Mouse (Mus musculus) left cerebral cortex, adult 2 months (tissue): Measurements from ENCODE around the gene Gtf2h2. TPM values are rescaled to one million over a fixed set of nuclear protein-coding genes. Genes with fewer than 3 reads are reported as not detected.
A peak's percentile ranks its signal among the peaks of the same experiment; 100 is the strongest.

Source experiments
- DNase-seq, 2 experiments: peaks; one replicate each; pipeline ENCODE4 v3.0.0; 2021 to 2022; ENCODE audit warnings: low spot score in 2 of 2, mixed read lengths in 1 of 2; ENCODE audit errors: extremely low spot score in 1 of 2
- H3K27ac ChIP-seq: fragments of 200-600 bp; 2 replicates; pipeline ENCODE4 v1.8.1; 2022
- H3K4me3 ChIP-seq: fragments of 200-600 bp; 2 replicates; pipeline ENCODE4 v1.8.1; 2022
- CTCF ChIP-seq: fragments of 200-600 bp; IDR thresholded peaks from 2 replicates; pipeline ENCODE4 v1.8.1; 2022; ENCODE audit warnings: antibody characterized with exemption, mild to moderate bottlenecking, moderate library complexity
- intact Hi-C: fragments of 180-260 bp; cut with DNase I; formaldehyde crosslinking; loops from one replicate; pipeline ENCODE4 v1.15.1; 2025
- long read RNA-seq, 2 experiments: library from polyadenylated mRNA; stranded (forward); transcript quantifications; one replicate each; pipeline ENCODE4 v2.0.0; 2021; ENCODE audit warnings: borderline mapping rate in 2 of 2
- total RNA-seq, 2 experiments: library from RNA; stranded (reverse); gene quantifications; 2 replicates each; pipeline ENCODE4 v1.2.3; 2021

The Gtf2h2 gene
- total RNA-seq = 10 to 100 TPM; 42.4 to 47.5 TPM
- long read RNA-seq, experiment 1, partial matches to known transcripts = 1 of 20 reads
- long read RNA-seq, experiment 1, other reads (novel, unspliced or antisense) = 17 of 20 reads
- long read RNA-seq, experiment 2, transcript Gtf2h2-202 (16 exons, 1,656 nt) = major isoform, 8 of 13 reads
- long read RNA-seq, experiment 2, partial matches to known transcripts = 0 of 13 reads
- long read RNA-seq, experiment 2, other reads (novel, unspliced or antisense) = 5 of 13 reads

DNA sequence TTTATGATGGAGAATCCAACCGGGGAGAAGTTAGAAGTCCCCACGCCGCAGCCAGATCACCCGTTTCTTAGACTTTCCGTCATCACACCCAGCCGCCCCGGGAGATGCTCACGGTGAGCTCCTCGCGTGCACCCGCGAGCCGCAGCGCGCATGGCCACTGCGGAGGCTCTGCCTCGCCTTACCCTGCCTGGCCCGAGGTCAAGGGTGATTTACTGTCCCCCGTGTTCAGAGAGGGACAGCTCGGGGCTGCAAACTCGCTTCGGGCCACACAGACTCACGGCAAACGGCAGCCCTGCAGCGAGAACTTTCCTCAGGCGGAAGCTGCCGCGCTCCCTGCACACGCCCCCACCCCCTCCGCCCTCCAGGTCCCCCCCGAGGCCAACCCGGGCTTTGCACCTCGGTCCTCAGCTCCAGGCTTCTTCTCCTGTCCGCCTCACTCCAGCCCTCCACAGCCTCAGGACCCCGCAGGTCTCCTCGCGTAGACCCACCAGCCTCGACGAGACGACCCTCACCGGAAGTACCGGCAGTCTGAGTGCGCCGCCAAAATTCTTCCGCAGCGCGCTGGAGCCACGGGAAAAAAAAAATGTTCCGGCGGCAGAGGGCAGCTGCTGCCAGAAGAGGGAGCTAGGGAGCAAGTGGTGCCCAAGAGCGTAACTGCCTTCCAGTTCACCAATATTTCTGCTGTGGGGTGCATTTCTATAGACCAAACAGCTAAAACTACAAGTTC is at the start of gene Gtf2h2:
Gene Gtf2h2, minus strand, starts transcription at position 519 of the 727 bp plus-strand sequence.
- intact Hi-C loops = loop anchor here (1.0 to 5.0 kb wide), 2 partner anchors 105 to 124 kb away; partner anchors contain the start of gene Marveld2
- peak within 1 kb of the TSS; percentile 81 for H3K4me3 ChIP-seq
- peak within 1 kb of the TSS; percentile 80 for H3K27ac ChIP-seq
- DNase-seq = peak; percentile 83 to 91
- peak; percentile 94 for TF ChIP-seq CTCF

GRCm38 (mm10) chr13:100536149-100536548 is 43.8 kb upstream of the Gtf2h2 start:
- H3K4me3 ChIP-seq = no peak overlapping the region
- TF ChIP-seq CTCF = no peak
- intact Hi-C loops = no loop called here
- H3K27ac ChIP-seq = no peak overlapping the region
- no peak for DNase-seq

- intact Hi-C loops = no loop called here
- TF ChIP-seq CTCF = no peak
- H3K27ac ChIP-seq = no peak overlapping the region
- no peak for DNase-seq
- no peak overlapping the region for H3K4me3 ChIP-seq
Measured at GRCm38 (mm10) chr13:100532788-100533365, 40.5 kb upstream of the Gtf2h2 start.

DNA sequence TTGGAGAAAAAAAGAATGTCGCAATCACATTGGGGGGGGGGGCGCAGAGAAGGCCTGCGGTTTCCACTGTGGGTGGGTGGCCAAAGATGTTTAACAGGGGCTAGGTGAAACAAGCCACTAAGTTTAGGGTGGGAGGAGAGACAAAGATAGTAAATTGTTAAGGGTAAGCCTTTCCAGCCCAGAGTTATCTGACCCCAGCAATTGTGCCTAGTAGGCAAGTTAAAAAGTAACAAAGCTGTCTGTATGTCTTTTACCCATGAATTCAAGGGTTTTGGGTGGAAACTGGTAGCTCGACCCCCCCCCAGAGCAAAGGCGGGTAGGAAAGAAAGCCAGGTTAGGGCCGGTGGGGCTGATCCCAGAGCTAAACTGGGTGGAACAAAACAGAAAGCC is 34.3 kb upstream of the Gtf2h2 start:
- no peak for TF ChIP-seq CTCF
- no peak for DNase-seq
- H3K4me3 ChIP-seq = no peak overlapping the region
- intact Hi-C loops = no loop called here
- no peak overlapping the region for H3K27ac ChIP-seq

DNA sequence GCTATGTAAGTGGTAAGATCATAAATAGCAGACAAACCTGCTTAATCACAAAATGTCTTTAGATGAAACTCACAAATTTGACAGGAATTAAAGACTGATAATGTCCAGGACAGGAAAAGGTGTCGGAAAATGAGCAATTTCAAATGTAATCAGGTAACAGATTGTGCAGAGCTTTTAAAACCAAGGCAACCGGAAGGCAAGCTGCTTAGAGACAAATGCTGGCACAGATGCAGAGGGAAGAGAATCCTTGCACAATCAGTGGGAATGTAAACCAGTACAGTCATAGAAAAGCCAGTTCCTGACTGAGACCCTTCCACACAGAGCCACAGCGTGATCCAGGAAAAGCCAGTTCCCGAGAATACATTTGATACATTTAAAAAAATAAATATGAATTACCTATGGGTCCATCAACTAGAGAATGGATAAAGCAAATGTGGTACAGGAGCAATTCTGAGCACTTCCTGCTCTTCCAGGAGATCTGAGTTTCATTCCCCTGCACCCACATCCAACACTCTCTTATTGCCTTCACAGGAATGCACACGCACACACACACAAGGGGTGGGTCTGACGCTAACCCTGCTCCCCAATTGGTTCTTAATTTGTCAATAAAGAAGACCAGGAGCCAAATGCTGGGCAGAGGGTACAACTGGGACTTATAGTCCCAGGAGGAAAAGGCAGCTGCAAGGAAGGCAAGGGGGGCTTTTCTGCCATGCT is 33.7 kb upstream of the Gtf2h2 start:
- Histone ChIP-seq H3K27ac (no peak overlapping the region), H3K4me3 (no peak overlapping the region)
- intact Hi-C loops = no loop called here
- DNase-seq = no peak
- TF ChIP-seq CTCF = no peak

- no peak overlapping the region for H3K4me3 ChIP-seq
- DNase-seq = no peak
- intact Hi-C loops = no loop called here
- TF ChIP-seq CTCF = no peak
- no peak overlapping the region for H3K27ac ChIP-seq
Measured at GRCm38 (mm10) chr13:100524896-100525295, 32.5 kb upstream of the Gtf2h2 start.

GRCm38 (mm10) chr13:100523698-100524097 is 31.3 kb upstream of the Gtf2h2 start:
- H3K4me3 ChIP-seq = no peak overlapping the region
- TF ChIP-seq CTCF = no peak
- intact Hi-C loops = no loop called here
- DNase-seq = no peak
- H3K27ac ChIP-seq = no peak overlapping the region

GRCm38 (mm10) chr13:100521724-100522591 is 29.6 kb upstream of the Gtf2h2 start:
- Histone ChIP-seq H3K4me3 (no peak overlapping the region), H3K27ac (no peak overlapping the region)
- TF ChIP-seq CTCF = no peak
- intact Hi-C loops = no loop called here
- DNase-seq = no peak

- intact Hi-C loops = no loop called here
- TF ChIP-seq CTCF = no peak
- DNase-seq = no peak
- Histone ChIP-seq H3K4me3 (no peak overlapping the region), H3K27ac (no peak overlapping the region)
Measured at GRCm38 (mm10) chr13:100519162-100519561, 26.8 kb upstream of the Gtf2h2 start.

DNA sequence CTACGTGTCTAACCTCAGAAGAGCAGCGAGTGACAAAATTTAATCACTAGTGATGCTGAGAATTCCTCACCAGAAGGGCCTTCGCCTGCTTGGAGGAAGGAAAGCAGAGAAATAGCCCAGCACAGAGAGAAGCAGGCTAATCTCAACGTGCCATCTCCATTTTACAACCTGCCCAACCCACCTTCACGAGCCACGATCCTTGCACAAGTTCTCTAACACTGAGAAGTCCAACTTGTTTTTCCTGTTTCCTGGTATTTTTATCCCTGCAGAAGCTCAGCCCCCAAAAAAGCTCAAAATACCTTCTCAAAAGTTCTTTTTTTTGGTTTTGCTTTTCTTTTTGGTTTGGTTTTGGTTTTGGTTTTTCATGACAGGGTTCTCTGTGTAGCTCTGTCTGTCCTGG is 25.8 kb upstream of the Gtf2h2 start:
- no peak for DNase-seq
- Histone ChIP-seq H3K27ac (no peak overlapping the region), H3K4me3 (no peak overlapping the region)
- intact Hi-C loops = no loop called here
- no peak for TF ChIP-seq CTCF

DNA sequence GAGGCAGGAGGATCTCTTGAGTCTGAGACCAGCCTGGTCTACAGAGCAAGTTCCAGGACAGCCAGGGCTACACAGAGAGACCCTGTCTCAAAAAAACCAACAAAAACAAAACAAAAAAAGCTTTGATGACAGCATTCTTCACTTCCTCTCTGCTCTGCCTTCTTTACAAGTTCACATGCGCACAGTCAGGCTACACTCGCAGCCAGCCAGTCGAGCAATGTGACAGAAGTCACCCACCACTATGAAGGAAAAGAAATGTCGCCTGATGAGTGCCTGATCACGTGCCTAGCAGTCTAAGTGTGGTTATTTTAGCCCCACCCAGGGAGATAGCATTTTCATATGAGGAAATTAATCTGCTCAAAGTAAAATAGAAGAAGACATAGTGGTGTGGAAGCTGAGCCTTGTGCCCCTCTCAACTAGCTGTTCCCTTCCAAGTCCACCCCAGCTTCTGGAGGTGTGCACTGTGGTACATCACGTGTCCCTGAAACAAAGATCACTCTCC is 25.3 kb upstream of the Gtf2h2 start:
- H3K27ac ChIP-seq = no peak overlapping the region
- no peak for TF ChIP-seq CTCF
- intact Hi-C loops = no loop called here
- no peak for DNase-seq
- no peak overlapping the region for H3K4me3 ChIP-seq
